Mouse (Mus musculus): Measurements from ENCODE around the gene Tmprss6.

DNA sequence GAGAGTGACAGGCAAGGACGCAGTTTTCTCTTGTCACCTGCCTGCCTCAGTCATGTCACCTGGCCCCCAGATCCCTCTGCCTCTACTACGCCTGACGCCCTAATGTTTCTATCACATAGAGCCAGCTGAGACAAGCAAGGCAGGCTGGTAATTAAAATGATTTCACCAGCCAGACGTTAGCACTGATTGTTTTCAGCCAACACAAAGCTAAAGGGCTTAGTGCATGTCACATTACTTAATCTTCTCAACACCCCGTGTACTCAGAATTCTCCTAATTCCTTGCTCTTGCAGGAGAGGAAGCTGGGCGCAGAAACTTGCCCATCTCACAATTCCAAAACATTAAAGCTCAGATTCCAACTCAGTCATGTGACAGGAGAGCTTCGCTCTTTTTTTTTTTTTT, 40.0 kb upstream of the Tmprss6 start:
- TF ChIP-seq GATA1 (IDR thresholded peaks at IDR 0.05; ENCODE audit: borderline replicate concordance, low read length) (no peak), FLI1 (IDR thresholded peaks at IDR 0.05; ENCODE audit: low read length) (no peak)
